Mouse (Mus musculus) erythroblast, embryonic 14.5 days (primary cell): ENCODE measurements around the gene Hsp90ab1. TPM values are rescaled to one million over a fixed set of nuclear protein-coding genes. Genes with fewer than 3 reads are reported as not detected.

Source experiments
- H3K27me3 ChIP-seq: 2 replicates; pipeline ENCODE4 v1.6.1; 2012; ENCODE audit warnings: inconsistent platforms; ENCODE audit not compliant: control insufficient read depth
- H3K36me3 ChIP-seq: 2 replicates; pipeline ENCODE4 v1.6.1; 2012; ENCODE audit warnings: mild to moderate bottlenecking, inconsistent platforms; ENCODE audit not compliant: control insufficient read depth
- H3K4me1 ChIP-seq: 2 replicates; pipeline ENCODE4 v1.6.1; 2012; ENCODE audit warnings: inconsistent platforms; ENCODE audit not compliant: control insufficient read depth
- H3K4me3 ChIP-seq: replicated peaks from 2 replicates; pipeline ENCODE3; 2012; ENCODE audit warnings: moderate library complexity, mild to moderate bottlenecking, inconsistent platforms
- H3K9me3 ChIP-seq: 2 replicates; pipeline ENCODE4 v1.6.1; 2012; ENCODE audit warnings: low read length, inconsistent platforms, mixed read lengths; ENCODE audit not compliant: control insufficient read depth
- GATA1 ChIP-seq: IDR thresholded peaks from 2 replicates; pipeline ENCODE4 v1.6.1; 2012; ENCODE audit warnings: low read length, inconsistent platforms, mixed read lengths
- TAL1 ChIP-seq: IDR thresholded peaks from 3 replicates; pipeline ENCODE4 v1.6.1; 2012; ENCODE audit warnings: low read length, inconsistent platforms, mixed read lengths
- polyA plus RNA-seq: library from polyadenylated mRNA; stranded (reverse); fragments of >175 nt; gene quantifications from 2 replicates; pipeline ENCODE4 v1.2.3, GENCODE M21; 2012

The Hsp90ab1 gene
- polyA plus RNA-seq, 1 experiment, result 36.9 TPM

DNA sequence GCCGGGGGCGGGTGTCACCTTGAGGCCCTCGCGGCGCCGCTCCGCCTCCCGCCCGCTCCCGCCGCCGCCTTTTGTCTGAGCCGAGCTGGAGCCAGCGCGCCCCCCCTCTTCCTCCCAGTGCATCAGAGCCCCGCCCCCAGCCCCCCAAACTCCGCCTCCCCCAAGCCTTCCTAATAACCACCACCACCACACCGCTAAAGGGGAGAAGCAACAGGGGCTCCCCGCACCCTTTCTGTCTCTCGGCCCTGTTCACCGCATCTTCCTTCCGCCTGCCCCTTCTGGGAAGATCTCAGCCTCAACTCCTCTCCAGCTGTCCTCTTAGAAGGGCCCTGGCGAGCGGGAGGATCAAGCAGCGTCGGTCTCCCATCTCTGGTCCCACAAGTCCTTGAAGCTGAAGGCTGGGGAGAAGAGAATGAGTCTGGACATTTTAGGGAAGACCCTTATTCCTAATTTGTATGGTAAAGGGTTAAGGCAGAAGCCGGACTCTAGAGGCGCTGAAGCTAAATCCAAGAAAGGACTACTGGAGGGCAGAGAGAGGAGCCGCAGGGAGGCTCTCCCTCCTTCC, 23.4 kb downstream of the Hsp90ab1 start, which contains the start of gene Tmem151b:
Gene Tmem151b, minus strand, starts transcription at position 61 of the 565 bp plus-strand sequence.
- TF ChIP-seq TAL1 (no peak), GATA1 (no peak)
- Histone ChIP-seq H3K4me3 (no peak within 1 kb of the TSS), H3K36me3 (no peaks in the 10 kb centered on the region), H3K4me1 (peaks cover 2% of the 10 kb centered on the region), H3K9me3 (peaks cover 5% of the 10 kb centered on the region; the same call in 1 of the 2 replicates), H3K27me3 (peaks cover 91% of the 10 kb centered on the region)

DNA sequence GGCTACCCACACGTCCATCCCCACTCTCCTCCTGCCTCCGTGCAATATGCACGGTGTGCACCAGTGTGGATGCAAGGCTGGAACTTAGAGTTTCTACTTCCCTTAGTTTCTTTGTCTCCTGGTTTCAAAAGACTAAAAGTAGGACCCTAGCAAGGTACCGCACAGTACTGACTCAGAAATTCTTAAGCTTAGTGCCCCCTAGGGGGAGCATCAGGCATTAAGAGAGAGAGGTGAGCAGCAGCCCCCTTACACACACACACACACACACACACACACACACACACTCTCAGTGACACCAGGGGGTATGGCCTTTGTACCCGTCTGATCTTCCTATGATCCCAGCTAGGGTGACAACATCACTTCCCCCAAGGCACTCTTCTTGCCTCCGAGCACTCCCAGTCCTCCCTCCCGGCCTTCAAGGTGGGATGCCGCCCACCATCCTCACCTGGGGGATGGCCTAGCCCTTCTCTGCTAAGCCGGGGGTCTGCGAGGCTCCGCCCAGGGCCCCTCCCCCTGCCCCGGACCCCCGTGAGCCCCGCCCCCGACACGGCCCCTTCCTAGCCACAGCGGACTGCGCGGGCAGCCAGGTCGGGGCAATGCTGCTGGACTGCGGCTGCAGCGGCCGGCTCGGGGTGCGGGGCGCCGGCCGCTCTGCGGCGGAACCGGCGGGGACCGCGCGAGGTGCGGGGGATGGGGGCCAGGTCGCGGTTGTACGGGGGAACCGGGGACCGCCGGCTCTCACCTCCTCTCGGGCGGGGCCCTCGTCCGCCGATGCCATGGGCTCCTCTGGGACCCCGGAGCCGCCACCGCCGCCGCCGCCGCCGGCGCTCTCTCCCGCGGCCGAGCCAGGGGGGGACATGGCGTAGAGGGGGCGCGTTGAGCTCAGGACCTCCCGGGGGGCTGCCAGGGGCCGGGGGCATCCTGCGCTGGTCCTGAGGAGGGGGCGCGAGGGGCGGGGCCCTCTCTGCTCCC, 24.2 kb downstream of the Hsp90ab1 start:
- no peak overlapping the region for H3K4me3 ChIP-seq
- H3K27me3 ChIP-seq, result peaks cover 94% of the 10 kb centered on the region
- peaks cover 5% of the 10 kb centered on the region; the same call in 1 of the 2 replicates for H3K9me3 ChIP-seq
- no peak for TF ChIP-seq TAL1
- no peak for TF ChIP-seq GATA1
- no peaks in the 10 kb centered on the region for H3K36me3 ChIP-seq
- H3K4me1 ChIP-seq, result peaks cover 2% of the 10 kb centered on the region

DNA sequence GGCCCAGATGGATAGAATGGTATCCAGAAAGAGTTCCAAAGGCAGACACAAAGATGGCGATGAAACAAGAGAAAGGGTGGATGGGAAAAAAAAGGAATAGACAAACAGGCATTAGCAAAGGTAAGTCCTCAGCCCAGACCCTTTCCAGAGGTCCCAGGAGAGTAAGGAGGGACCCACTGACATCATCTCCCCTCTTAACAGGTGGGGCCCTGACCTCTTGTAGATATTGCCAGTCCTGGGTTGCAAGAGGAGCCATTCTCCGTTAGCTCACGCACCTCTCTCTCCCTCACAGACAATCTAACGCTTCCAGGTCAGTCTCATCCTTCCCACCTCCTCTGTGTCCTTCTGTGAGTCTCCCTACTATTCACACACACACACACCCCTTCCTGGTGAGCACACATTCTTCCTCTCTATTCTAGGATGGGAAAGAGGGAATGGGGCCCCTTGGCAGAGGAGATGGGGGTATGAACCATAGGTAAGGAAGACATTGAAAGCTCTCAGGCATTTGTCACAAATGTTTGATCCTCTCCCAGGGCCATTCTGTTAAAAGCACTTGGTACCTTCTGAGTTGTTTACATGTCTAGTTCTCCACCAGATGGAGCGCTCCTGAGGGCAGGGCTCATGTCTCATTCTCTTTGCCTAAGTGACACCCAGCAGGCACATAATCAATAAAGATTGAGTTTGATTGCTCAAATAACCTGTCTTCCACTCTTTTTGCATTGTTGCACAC, 25.4 kb downstream of the Hsp90ab1 start:
- H3K4me1 ChIP-seq, result peaks cover 2% of the 10 kb centered on the region
- no peak overlapping the region for H3K4me3 ChIP-seq
- H3K36me3 ChIP-seq, result no peaks in the 10 kb centered on the region
- no peak for TF ChIP-seq TAL1
- no peak for TF ChIP-seq GATA1
- peaks cover 5% of the 10 kb centered on the region; the same call in 1 of the 2 replicates for H3K9me3 ChIP-seq
- peaks cover 96% of the 10 kb centered on the region for H3K27me3 ChIP-seq

DNA sequence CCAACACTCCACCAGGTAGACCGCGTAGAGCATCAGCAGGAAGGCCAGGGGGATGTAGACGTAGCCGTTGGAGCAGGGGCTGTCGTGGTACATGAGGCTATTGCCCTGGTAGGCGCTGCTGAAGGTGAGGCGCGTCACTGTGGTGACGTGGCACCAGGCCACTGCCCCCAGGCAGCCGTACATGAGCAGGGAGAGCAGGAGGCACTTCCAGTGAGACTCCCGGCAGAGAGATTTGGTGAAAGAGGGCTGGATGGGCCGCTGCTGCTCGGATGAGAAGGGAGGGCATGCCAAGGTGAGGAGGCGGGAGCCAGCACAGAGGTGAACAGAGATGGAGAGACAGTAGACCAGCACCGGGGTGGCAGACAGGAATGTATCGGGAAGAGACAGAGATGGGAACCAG, 26.1 kb downstream of the Hsp90ab1 start:
- peaks cover 5% of the 10 kb centered on the region; the same call in 1 of the 2 replicates for H3K9me3 ChIP-seq
- H3K4me3 ChIP-seq, result no peak overlapping the region
- peaks cover 99% of the 10 kb centered on the region for H3K27me3 ChIP-seq
- TF ChIP-seq GATA1, result no peak
- no peak for TF ChIP-seq TAL1
- no peaks in the 10 kb centered on the region for H3K36me3 ChIP-seq
- peaks cover 1% of the 10 kb centered on the region for H3K4me1 ChIP-seq

DNA sequence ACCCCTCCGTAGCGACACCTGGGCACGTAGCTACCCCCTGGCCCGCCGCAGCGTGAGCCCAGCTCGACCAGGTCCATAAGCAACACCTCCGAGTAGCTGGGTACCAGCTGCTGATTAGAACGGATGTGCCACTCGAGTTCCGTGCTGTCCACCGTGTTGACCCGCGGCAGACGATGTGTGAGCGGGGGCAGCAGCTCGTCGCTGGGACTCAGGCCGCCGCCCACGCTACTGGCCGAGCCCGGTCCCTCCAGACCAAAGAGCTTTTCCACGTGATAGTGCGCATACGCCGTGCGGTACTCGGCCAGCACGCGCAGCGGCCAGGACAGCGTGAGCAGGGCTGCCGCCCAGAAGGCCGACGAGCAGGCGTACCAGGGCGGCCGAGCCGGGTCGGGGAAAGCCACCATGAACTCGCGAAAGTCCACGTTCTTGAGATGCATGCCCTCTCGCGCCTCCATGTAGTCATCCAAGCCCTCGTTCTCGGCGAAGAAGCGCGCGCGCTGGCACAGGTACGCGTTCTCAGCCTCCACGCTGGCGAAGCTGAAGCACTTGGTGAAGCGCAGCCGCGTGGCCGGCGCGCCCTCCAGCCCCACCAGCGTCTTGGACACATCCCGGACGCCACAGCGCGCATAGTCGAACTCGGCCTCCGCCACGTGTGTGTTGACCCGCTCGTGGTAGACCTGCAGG, 27.7 kb downstream of the Hsp90ab1 start:
- no peaks in the 10 kb centered on the region for H3K36me3 ChIP-seq
- no peak for TF ChIP-seq TAL1
- no peak for TF ChIP-seq GATA1
- no peaks in the 10 kb centered on the region; the same call in 1 of the 2 replicates for H3K4me1 ChIP-seq
- H3K9me3 ChIP-seq, result peaks cover 5% of the 10 kb centered on the region; the same call in 1 of the 2 replicates
- no peak overlapping the region for H3K4me3 ChIP-seq
- peaks cover 96% of the 10 kb centered on the region for H3K27me3 ChIP-seq

DNA sequence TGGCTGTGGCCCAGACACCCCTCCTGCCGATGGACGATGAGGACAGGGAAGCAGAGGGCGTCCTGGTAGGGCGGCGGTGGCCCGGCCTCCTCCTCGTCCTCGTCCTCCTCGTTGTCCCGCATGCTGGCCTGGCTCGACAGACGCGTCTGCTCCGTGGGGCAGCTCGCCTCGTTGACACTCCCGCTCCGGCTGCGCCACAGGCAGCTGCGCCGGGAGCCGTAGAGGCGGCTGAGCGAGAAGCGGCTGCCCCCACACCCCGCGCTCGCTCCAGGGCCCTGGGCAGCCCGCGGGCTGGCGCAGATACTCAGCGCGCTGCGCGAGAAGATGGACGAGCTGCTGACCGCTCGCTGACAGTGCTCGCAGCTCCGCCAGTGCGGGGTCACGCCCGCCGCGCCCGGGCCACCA, 28.2 kb downstream of the Hsp90ab1 start:
- no peak overlapping the region for H3K4me3 ChIP-seq
- no peaks in the 10 kb centered on the region; the same call in 1 of the 2 replicates for H3K4me1 ChIP-seq
- H3K9me3 ChIP-seq, result peaks cover 5% of the 10 kb centered on the region; the same call in 1 of the 2 replicates
- H3K36me3 ChIP-seq, result no peaks in the 10 kb centered on the region
- H3K27me3 ChIP-seq, result peaks cover 94% of the 10 kb centered on the region
- TF ChIP-seq GATA1, result no peak
- TF ChIP-seq TAL1, result no peak

DNA sequence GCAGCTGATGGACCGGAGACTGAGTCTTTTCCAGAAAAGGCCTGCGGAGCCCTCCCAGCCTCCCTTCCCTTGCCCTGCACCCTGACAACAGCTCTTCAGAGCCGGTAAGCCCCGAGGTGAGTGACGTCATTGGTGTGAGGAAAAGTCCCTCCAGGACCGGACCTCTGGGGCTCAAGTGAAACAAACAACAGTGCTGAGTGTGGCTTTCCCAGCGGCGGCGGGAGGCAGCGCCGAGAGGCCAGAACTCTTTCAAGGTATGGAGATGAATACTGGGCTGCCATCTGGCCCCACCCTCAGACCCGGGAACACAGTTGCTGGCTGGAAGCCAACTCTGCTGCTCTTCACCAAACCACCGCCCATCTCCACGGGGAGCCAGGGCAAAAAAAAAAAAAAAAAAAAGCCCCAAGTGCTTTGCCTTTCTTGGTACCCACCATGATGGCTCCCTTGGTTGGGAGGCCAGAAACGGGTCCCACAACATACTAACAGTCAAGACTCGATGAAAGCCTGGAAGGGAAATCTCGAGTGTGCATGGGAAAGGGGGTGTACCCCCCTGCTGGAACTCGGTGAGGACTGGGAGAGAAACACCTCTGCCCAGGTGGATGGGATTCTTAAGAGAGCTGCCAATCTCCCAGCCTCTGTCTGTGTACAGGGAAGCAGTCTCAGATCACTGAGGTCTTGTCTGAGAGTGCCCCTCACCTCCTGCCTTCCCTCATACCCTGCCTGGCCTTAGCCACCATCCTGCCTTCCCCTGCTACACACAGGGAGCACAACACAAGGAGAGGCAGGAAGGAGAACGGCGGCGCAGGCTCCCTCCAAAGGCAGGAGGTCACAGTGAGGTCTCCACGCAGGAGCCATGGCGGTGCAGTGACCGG, 28.8 kb downstream of the Hsp90ab1 start:
- Histone ChIP-seq H3K9me3 (peaks cover 5% of the 10 kb centered on the region; the same call in 1 of the 2 replicates), H3K4me1 (no peaks in the 10 kb centered on the region), H3K27me3 (peaks cover 94% of the 10 kb centered on the region), H3K4me3 (no peak overlapping the region), H3K36me3 (no peaks in the 10 kb centered on the region)
- TF ChIP-seq GATA1, result no peak
- TF ChIP-seq TAL1, result no peak
